Mouse (Mus musculus) ES-E14 (cell line): Measurements from ENCODE around the gene Hba-a2. TPM values are rescaled to one million over a fixed set of nuclear protein-coding genes. Genes with fewer than 3 reads are reported as not detected.

Experiments
- DNase-seq: peaks from one replicate; pipeline ENCODE4 v3.0.0-alpha.2; 2013; ENCODE audit warnings: low read depth, low spot score
- H3K27ac ChIP-seq: 2 replicates; pipeline ENCODE4 v1.5.1; 2012; ENCODE audit warnings: low read depth, mild to moderate bottlenecking, low read length, moderate library complexity, mixed read lengths; ENCODE audit not compliant: poor library complexity, insufficient read depth, severe bottlenecking
- H3K36me3 ChIP-seq: 2 replicates; pipeline ENCODE4 v1.6.1; 2012; ENCODE audit warnings: mild to moderate bottlenecking, low read length, moderate library complexity, mixed read lengths; ENCODE audit not compliant: control insufficient read depth, poor library complexity, insufficient read depth, severe bottlenecking
- H3K4me1 ChIP-seq, 2 experiments: fragments of 150-350 bp in 1 of 2; sonication (generic) in 1 of 2; 2 replicates each; pipeline ENCODE4 v1.6.1; 2012; ENCODE audit warnings: low read length in 2 of 2, mild to moderate bottlenecking in 1 of 2, mixed read lengths in 1 of 2; ENCODE audit not compliant: control insufficient read depth in 2 of 2, insufficient read depth in 2 of 2, poor library complexity in 1 of 2
- H3K4me3 ChIP-seq, 2 experiments: fragments of 150-350 bp in 1 of 2; sonication (generic) in 1 of 2; 2 replicates each; pipeline ENCODE4 v1.5.1; 2012; ENCODE audit warnings: low read length in 2 of 2, low read depth in 1 of 2, mild to moderate bottlenecking in 1 of 2, mixed read lengths in 1 of 2; ENCODE audit not compliant: insufficient read depth in 1 of 2, poor library complexity in 1 of 2, severe bottlenecking in 1 of 2
- H3K9ac ChIP-seq: 2 replicates; pipeline ENCODE4 v1.6.1; 2012; ENCODE audit warnings: low read depth, mild to moderate bottlenecking, low read length, mixed read lengths; ENCODE audit not compliant: poor library complexity, insufficient read depth, severe bottlenecking
- H3K9me3 ChIP-seq: fragments of 150-350 bp; sonication (generic); 2 replicates; pipeline ENCODE4 v1.6.1; 2012; ENCODE audit warnings: low read depth, mild to moderate bottlenecking, low read length; ENCODE audit not compliant: control insufficient read depth, insufficient read depth
- CHD2 ChIP-seq: IDR thresholded peaks from 2 replicates; pipeline ENCODE4 v1.6.1; 2014; ENCODE audit warnings: mild to moderate bottlenecking, low read depth, low read length, inconsistent platforms
- HCFC1 ChIP-seq: IDR thresholded peaks from 2 replicates; pipeline ENCODE4 v1.6.1; 2012; ENCODE audit warnings: low read length, inconsistent platforms, borderline replicate concordance; ENCODE audit not compliant: insufficient read depth
- MAFK ChIP-seq: IDR thresholded peaks from 2 replicates; pipeline ENCODE4 v1.6.1; 2014; ENCODE audit warnings: mild to moderate bottlenecking, low read depth, low read length, inconsistent platforms; ENCODE audit not compliant: insufficient read depth
- ZC3H11A ChIP-seq: IDR thresholded peaks from 2 replicates; pipeline ENCODE4 v1.6.1; 2012; ENCODE audit warnings: low read depth, mild to moderate bottlenecking, inconsistent platforms, low read length, borderline replicate concordance
- ZNF384 ChIP-seq: IDR thresholded peaks from 2 replicates; pipeline ENCODE4 v1.6.1; 2012; ENCODE audit warnings: low read depth, low read length, inconsistent platforms
- in situ Hi-C, 2 experiments: fragments of 600-800 bp; cut with MboI; formaldehyde crosslinking; loops; one replicate each; pipeline ENCODE4 v1.15.1; 2025; ENCODE audit warnings: low sequenced_read_pairs in 2 of 2, inconsistent platforms in 1 of 2; ENCODE audit not compliant: unreplicated experiment in 2 of 2
- total RNA-seq: library from RNA; depleted of rRNA; stranded (reverse); fragments of 300-350 nt; gene quantifications from 2 replicates; pipeline ENCODE4 v1.2.3, GENCODE M21; 2012

Hba-a2 gene
- total RNA-seq, 1 experiment: 1.1 TPM

DNA sequence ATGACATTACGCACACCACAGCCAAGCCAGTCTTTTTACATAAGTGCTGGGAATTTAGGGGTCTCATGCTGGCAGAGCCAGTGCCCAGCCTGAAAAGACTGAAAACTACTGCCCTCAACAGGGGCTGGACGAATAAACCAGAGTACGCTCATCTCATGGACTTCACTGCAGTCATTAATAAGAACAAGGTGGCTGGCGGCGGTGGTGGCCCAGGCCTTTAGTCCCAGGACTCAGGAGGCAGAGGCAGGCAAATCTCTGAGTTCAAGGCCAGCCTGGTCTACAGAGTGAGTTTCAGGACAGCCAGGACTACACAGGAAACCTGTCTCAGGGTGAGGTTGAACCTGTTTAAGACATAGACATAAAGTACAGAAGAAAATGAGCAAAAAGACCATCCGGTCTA lies 30.1 kb upstream of the Hba-a2 start:
- DNase-seq: no peak
- no peak overlapping the region for H3K9ac ChIP-seq
- peaks cover 0 to 3% of the 10 kb centered on the region in 2 experiments; a peak in 1 of 4 replicates for H3K4me1 ChIP-seq
- H3K27ac ChIP-seq: no peak overlapping the region
- no peaks in the 10 kb centered on the region; the same call in 1 of the 2 replicates for H3K36me3 ChIP-seq
- in situ Hi-C loops: no loop called here
- no peak overlapping the region for H3K4me3 ChIP-seq
- no peaks in the 10 kb centered on the region for H3K9me3 ChIP-seq
- TF ChIP-seq ZC3H11A (no peak), HCFC1 (no peak), CHD2 (no peak), ZNF384 (no peak), MAFK (no peak)

DNA sequence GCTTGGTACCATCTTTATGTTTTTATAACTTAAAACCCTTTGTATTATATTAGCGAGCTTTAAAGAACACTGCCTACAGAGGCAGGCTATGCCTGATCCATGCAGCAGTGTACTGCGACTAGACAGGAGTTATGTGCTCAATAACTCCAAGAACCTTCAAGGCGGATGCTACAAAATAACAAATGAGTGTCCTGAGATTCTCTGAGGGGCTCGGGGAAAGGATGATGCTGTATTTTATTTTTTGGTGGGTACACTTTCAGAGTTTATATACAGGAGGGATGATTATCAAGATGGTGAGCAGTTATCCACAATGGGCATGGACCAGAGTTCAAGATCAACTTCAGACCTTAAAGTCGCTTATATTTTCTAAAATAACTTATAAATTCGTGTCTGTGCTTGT lies 29.5 kb upstream of the Hba-a2 start:
- no peak overlapping the region for H3K27ac ChIP-seq
- no peak for TF ChIP-seq CHD2
- no peak for TF ChIP-seq HCFC1
- no peak for TF ChIP-seq MAFK
- TF ChIP-seq ZC3H11A: no peak
- no peak for TF ChIP-seq ZNF384
- no peak for DNase-seq
- H3K4me1 ChIP-seq: peaks cover 0 to 3% of the 10 kb centered on the region in 2 experiments; a peak in 1 of 4 replicates
- no peaks in the 10 kb centered on the region; the same call in 1 of the 2 replicates for H3K36me3 ChIP-seq
- peak overlapping the region; percentile 82 to 94 for H3K4me3 ChIP-seq
- no peaks in the 10 kb centered on the region for H3K9me3 ChIP-seq
- H3K9ac ChIP-seq: peak overlapping the region; percentile 99
- in situ Hi-C loops: no loop called here

DNA sequence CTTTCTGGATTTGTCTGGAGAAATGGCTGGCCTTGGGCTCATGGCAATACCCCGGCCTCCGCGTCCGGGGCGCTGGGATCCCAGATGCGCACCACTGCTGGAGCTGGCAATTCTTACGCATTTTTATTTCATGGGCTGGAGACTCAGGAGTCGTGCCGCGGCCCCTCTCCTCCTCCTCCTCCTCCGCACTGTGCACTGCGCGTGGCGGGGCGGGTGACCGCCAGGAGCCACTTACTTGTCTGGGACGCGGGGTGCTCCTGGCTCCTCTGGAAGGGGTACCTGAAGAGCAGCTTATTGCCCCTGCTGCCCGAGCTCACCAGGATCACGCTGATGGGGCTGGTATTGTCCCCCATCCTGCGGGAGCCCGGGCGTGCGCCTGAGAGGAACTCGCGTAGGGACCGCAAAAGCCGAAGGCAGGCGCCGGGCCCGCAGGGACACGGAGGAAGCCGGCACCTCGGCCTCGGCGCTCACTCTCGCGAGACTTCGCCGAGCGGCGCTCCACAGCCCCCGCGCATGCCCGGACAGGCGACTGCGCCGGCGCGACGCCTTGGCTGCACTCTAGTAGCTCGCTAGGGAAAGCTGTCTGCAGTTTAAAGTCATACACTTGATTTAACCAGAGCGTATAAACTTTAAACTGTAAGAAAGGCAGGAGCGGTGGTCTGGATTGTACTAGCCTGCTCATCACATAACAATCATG lies 29.0 kb upstream of the Hba-a2 start, which contains the start of gene Nprl3:
Nprl3 (minus strand) TSS at position 520 of the 697 bp plus-strand sequence.
- peak within 1 kb of the TSS; percentile 50; the same call in 1 of the 2 replicates for H3K27ac ChIP-seq
- in situ Hi-C loops: no loop called here

DNA sequence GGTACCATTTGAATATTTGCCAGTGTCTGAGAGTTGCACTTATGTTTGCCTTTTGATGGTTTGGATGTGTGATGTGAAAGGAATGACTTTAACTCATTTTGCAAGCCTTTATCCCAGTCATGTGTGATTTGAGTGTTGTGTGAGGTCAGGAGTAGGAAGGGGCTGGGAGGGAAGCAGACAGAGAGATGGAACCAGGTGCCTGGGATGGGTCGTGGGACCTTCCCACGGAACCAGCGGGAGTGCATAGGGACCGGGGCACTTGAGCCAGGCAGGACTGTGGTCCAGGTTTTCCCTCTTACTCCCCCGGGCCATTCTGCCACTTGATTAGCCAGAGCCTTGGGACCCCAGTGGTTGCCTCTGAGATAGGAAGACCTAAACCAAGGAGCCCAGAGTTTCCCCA lies 28.3 kb upstream of the Hba-a2 start:
- Histone ChIP-seq H3K9me3 (no peaks in the 10 kb centered on the region), H3K36me3 (no peaks in the 10 kb centered on the region), H3K9ac (peak overlapping the region; percentile 32; the same call in 1 of the 2 replicates), H3K27ac (no peak overlapping the region), H3K4me3 (peak overlapping the region; percentile 82 to 94), H3K4me1 (no peaks in the 10 kb centered on the region)
- no peak for DNase-seq
- in situ Hi-C loops: no loop called here
- TF ChIP-seq HCFC1: no peak
- TF ChIP-seq CHD2: no peak
- no peak for TF ChIP-seq ZNF384
- no peak for TF ChIP-seq MAFK
- TF ChIP-seq ZC3H11A: no peak

More for the DNA sequence above, 29.0 kb upstream of the Hba-a2 start, which contains the start of gene Nprl3:
- TF ChIP-seq ZNF384 (no peak), CHD2 (peak; percentile 98)
- Histone ChIP-seq H3K36me3 (no peaks in the 10 kb centered on the region; the same call in 1 of the 2 replicates), H3K9me3 (no peaks in the 10 kb centered on the region), H3K9ac (peak within 1 kb of the TSS; percentile 99), H3K4me3 (peak within 1 kb of the TSS; percentile 82 to 94), H3K4me1 (peaks cover 0 to 3% of the 10 kb centered on the region in 2 experiments; a peak in 1 of 4 replicates)
- peak; percentile 78 for DNase-seq
